Mouse (Mus musculus) thymus, adult 2 months (tissue): ENCODE results near the gene Olfr512.

Experiments used
- CTCF ChIP-seq: fragments of 200-500 bp; IDR thresholded peaks from 2 replicates; pipeline ENCODE4 v1.5.1; 2012; ENCODE audit warnings: mild to moderate bottlenecking, control low read depth, low read length, moderate library complexity, borderline replicate concordance; ENCODE audit not compliant: control insufficient read depth, poor library complexity, insufficient read depth; ENCODE audit errors: extremely low read depth
- POLR2A ChIP-seq: fragments of 200-500 bp; IDR thresholded peaks from 2 replicates; pipeline ENCODE4 v1.6.1; 2012; ENCODE audit warnings: mild to moderate bottlenecking, low read length, control low read depth, moderate library complexity; ENCODE audit not compliant: control insufficient read depth, poor library complexity, insufficient read depth; ENCODE audit errors: extremely low read depth

DNA sequence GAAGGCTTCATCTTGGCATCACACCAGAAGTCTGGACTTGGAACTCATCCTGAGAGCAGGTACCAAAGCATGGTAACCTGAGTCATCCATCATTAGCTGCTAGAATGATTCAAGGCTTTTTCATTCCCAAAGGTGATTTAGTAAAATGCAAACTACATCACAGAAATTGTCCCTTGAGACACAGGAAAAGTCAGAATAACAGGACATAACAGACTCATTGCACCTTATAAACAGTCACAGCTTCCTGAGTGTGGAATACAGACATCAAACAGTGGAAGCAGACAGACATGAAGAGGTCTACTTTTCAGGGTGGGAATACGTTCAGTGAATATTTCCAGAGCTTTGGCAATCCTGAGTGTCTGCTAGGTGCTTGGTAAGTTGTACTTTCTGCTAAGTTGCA is 37.6 kb downstream of the Olfr512 start, which contains the start of gene Olfr513:
- TF ChIP-seq CTCF, result no peak
- TF ChIP-seq POLR2A, result no peak
